9 mouse cellular contexts compared by ENCODE assay signal in the genomic region with DNA sequence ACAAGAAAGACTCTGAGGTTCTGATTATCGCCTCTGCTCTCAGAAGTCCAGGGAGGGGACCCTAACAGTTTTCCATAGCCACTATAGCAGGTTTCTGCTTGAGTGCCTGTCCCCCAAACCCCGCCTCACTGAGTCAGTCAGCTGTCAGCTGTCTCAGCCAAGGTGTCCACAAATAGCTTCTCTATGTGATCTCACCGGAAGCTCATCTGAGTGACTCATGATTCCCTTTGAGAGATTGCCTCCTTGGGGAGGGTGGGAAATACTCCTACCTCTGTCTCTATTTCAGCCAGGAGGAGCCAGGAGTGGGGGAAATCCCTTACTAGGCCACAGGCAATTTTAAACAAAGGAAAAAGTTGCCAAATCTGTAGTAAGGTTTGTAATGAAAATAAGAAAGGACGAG.
DNase-seq lines count a peak whose midpoint lies in the region; ATAC-seq lines count a peak whose summit lies in the region.
"Had no signal": no experiment of that assay in that cellular context is flagged by ENCODE, and none has a peak within 500 bp of the region (broad histone marks: within the 10 kb centered on the region; RNA-seq: fewer than 3 reads in every experiment).

No protein-coding gene starts in this region.

- no peaks in the 10 kb centered on the region for H3K9me3 ChIP-seq in midbrain, embryonic 10.5 days (replicated peaks)
- H3K9me3 ChIP-seq in midbrain, embryonic 11.5 days (ENCODE audit: control insufficient read depth, low read length) = no peaks in the 10 kb centered on the region
- no peaks in the 10 kb centered on the region for H3K9me3 ChIP-seq in limb, embryonic 15.5 days
- no peaks in the 10 kb centered on the region for H3K9me3 ChIP-seq in hindbrain, embryonic 12.5 days (replicated peaks)
- H3K9me3 ChIP-seq: embryonic facial prominence, embryonic 12.5 days; midbrain, embryonic 12.5 days had no signal

- no peaks in the 10 kb centered on the region for H3K36me3 ChIP-seq in midbrain, embryonic 10.5 days
- H3K36me3 ChIP-seq in midbrain, embryonic 11.5 days (ENCODE audit: control insufficient read depth, insufficient read depth, low read length) = no peaks in the 10 kb centered on the region
- H3K36me3 ChIP-seq in limb, embryonic 15.5 days = no peaks in the 10 kb centered on the region
- H3K36me3 ChIP-seq in hindbrain, embryonic 12.5 days = no peaks in the 10 kb centered on the region
- H3K36me3 ChIP-seq: embryonic facial prominence, embryonic 12.5 days; midbrain, embryonic 12.5 days had no signal

- 70% methylated on average over 4 of the region's 4 CpGs for WGBS in midbrain, embryonic 10.5 days
- WGBS in midbrain, embryonic 11.5 days = 65% methylated on average over 4 of the region's 4 CpGs
- 49% methylated on average over 4 of the region's 4 CpGs for WGBS in limb, embryonic 15.5 days
- WGBS in hindbrain, embryonic 12.5 days = 72% methylated on average over 4 of the region's 4 CpGs

- ATAC-seq in midbrain, embryonic 11.5 days (ENCODE audit: low FRiP score) = no peak
- peak; percentile 58 for ATAC-seq in granulocyte monocyte progenitor cell, adult 5-6 weeks (replicated peaks; ENCODE audit: poor library complexity, severe bottlenecking)
- ATAC-seq in limb, embryonic 15.5 days (ENCODE audit: insufficient number of reproducible peaks, low FRiP score, low TSS enrichment, low read depth) = 0 out of 2 replicates have a peak, but pooled peaks have one; percentile 25
- ATAC-seq in hindbrain, embryonic 12.5 days (ENCODE audit: low FRiP score) = no peak

- peaks cover 52% of the 10 kb centered on the region for H3K4me1 ChIP-seq in midbrain, embryonic 10.5 days
- H3K4me1 ChIP-seq in midbrain, embryonic 11.5 days (ENCODE audit: control insufficient read depth, insufficient read depth, low read length) = peaks cover 30% of the 10 kb centered on the region
- peaks cover 16% of the 10 kb centered on the region for H3K4me1 ChIP-seq in limb, embryonic 15.5 days
- H3K4me1 ChIP-seq in hindbrain, embryonic 12.5 days = peaks cover 26% of the 10 kb centered on the region

- peaks cover 9% of the 10 kb centered on the region; the same call in 1 of the 2 replicates for H3K27me3 ChIP-seq in midbrain, embryonic 10.5 days (ENCODE audit: low read depth, poor library complexity, severe bottlenecking)
- no peaks in the 10 kb centered on the region for H3K27me3 ChIP-seq in midbrain, embryonic 11.5 days (ENCODE audit: control insufficient read depth, insufficient read depth, low read length)
- H3K27me3 ChIP-seq in limb, embryonic 15.5 days = no peaks in the 10 kb centered on the region
- H3K27me3 ChIP-seq in hindbrain, embryonic 12.5 days = no peaks in the 10 kb centered on the region
- H3K27me3 ChIP-seq: embryonic facial prominence, embryonic 12.5 days; midbrain, embryonic 12.5 days had no signal

- no peak for DNase-seq in midbrain, embryonic 10.5 days (ENCODE audit: low spot score)
- no peak for DNase-seq in midbrain, embryonic 11.5 days (ENCODE audit: low spot score, missing footprints)
- DNase-seq in adrenal gland, postnatal 10 days = peak; percentile 65
- DNase-seq in thymus, postnatal 36 days = peak; percentile 39 to 63

- H3K4me2 ChIP-seq in midbrain, embryonic 11.5 days = no peak overlapping the region
- no peak overlapping the region for H3K4me2 ChIP-seq in limb, embryonic 15.5 days
- H3K4me2 ChIP-seq in hindbrain, embryonic 12.5 days (replicated peaks) = no peak overlapping the region
- H3K4me2 ChIP-seq: embryonic facial prominence, embryonic 12.5 days; midbrain, embryonic 12.5 days had no signal

- no peak overlapping the region for H3K4me3 ChIP-seq in midbrain, embryonic 10.5 days
- no peak overlapping the region for H3K4me3 ChIP-seq in midbrain, embryonic 11.5 days (ENCODE audit: low read depth, low read length)
- H3K4me3 ChIP-seq in limb, embryonic 15.5 days = no peak overlapping the region
- no peak overlapping the region for H3K4me3 ChIP-seq in hindbrain, embryonic 12.5 days
- H3K4me3 ChIP-seq: embryonic facial prominence, embryonic 12.5 days; midbrain, embryonic 12.5 days had no signal

- no peak overlapping the region for H3K9ac ChIP-seq in midbrain, embryonic 11.5 days (ENCODE audit: low read length)
- no peak overlapping the region for H3K9ac ChIP-seq in limb, embryonic 15.5 days
- no peak overlapping the region for H3K9ac ChIP-seq in hindbrain, embryonic 12.5 days
- H3K9ac ChIP-seq: embryonic facial prominence, embryonic 12.5 days; midbrain, embryonic 12.5 days had no signal

- H3K27ac ChIP-seq in midbrain, embryonic 10.5 days (replicated peaks) = peak overlapping the region; percentile 61
- H3K27ac ChIP-seq in midbrain, embryonic 11.5 days (ENCODE audit: low read depth, low read length) = no peak overlapping the region
- H3K27ac ChIP-seq in limb, embryonic 15.5 days = 0 out of 2 replicates have a peak overlapping the region, but pooled peaks have one; percentile 59
- H3K27ac ChIP-seq in hindbrain, embryonic 12.5 days = no peak overlapping the region
- H3K27ac ChIP-seq: embryonic facial prominence, embryonic 12.5 days; midbrain, embryonic 12.5 days had no signal

Comparison
In these comparisons a context has a peak if more than half of its experiments do, and no peak if none do; other contexts are left out.
1. H3K27ac ChIP-seq: peak in midbrain, embryonic 10.5 days (single experiment) and limb, embryonic 15.5 days (single experiment); none in midbrain, embryonic 11.5 days (single experiment) and hindbrain, embryonic 12.5 days (single experiment).
2. DNase-seq: peak in adrenal gland, postnatal 10 days (single experiment) and thymus, postnatal 36 days (2 of 2); none in midbrain, embryonic 10.5 days (single experiment) and midbrain, embryonic 11.5 days (single experiment).
3. ATAC-seq: peak in granulocyte monocyte progenitor cell, adult 5-6 weeks (single experiment) and limb, embryonic 15.5 days (single experiment); none in midbrain, embryonic 11.5 days (single experiment) and hindbrain, embryonic 12.5 days (single experiment).